Mouse (Mus musculus): ENCODE results near the gene Troap. TPM values are rescaled to one million over a fixed set of nuclear protein-coding genes. Genes with fewer than 3 reads are reported as not detected.

The Troap gene
- polyA plus RNA-seq, 1 experiment from 2014 or later, result 38.3 TPM

GRCm38 (mm10) chr15:99032726-99033250, 41.6 kb upstream of the Troap start:
- Histone ChIP-seq H3K4me1 (peaks cover 36% of the 10 kb centered on the region), H3K9ac (replicated peaks) (no peak overlapping the region), H3K4me3 (no peak overlapping the region), H3K27me3 (peaks cover 29% of the 10 kb centered on the region), H3K9me3 (no peaks in the 10 kb centered on the region), H3K27ac (replicated peaks) (no peak overlapping the region), H3K36me3 (peaks cover 15% of the 10 kb centered on the region; the same call in 1 of the 2 replicates), H3K4me2 (replicated peaks) (peak overlapping the region; percentile 78; the same call in 1 of the 2 replicates)
- 86% methylated on average over 7 of the region's 7 CpGs for WGBS
- ATAC-seq (ENCODE audit: low FRiP score, low read depth), result no peak

DNA sequence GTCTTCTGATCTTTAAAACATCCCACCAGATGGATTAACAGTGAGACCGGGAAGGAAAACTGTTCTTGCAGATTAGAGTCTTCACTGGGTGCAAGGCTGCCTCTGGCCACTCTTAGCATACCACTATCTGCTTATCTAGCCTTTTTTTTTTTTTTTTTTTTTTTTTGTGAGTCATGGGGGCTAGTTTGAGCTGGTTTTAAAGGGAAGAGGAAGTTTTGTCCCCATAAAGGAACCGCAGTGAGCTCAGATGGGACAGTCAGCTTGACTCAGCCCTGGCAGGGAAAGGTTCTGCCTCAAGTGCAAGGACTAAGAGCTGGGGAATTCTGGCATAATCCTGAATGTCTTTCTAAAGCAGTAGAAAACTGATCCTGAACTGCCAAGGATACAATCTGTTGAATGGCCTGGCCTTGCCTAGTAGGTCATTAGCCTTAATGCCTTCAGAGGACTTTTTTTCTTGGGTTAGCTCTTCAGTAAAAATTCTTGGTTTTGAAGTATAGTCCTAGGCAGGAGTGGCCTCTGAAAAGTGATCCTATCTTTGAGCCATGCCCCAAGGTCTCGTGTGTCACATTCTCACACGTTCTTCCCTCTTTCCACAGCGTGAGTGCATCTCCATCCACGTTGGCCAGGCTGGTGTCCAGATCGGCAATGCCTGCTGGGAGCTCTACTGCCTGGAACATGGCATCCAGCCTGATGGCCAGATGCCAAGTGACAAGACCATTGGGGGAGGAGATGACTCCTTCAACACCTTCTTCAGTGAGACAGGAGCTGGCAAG, 40.7 kb upstream of the Troap start:
- no peak overlapping the region for H3K4me2 ChIP-seq (replicated peaks)
- H3K27me3 ChIP-seq, result peaks cover 26% of the 10 kb centered on the region
- no peak overlapping the region for H3K9ac ChIP-seq (replicated peaks)
- WGBS, result 94% methylated on average over 7 of the region's 7 CpGs
- H3K27ac ChIP-seq (replicated peaks), result no peak overlapping the region
- no peak overlapping the region for H3K4me3 ChIP-seq
- H3K4me1 ChIP-seq, result peaks cover 36% of the 10 kb centered on the region
- H3K9me3 ChIP-seq, result no peaks in the 10 kb centered on the region
- H3K36me3 ChIP-seq, result peaks cover 15% of the 10 kb centered on the region; the same call in 1 of the 2 replicates
- no peak for ATAC-seq (ENCODE audit: low FRiP score, low read depth)

GRCm38 (mm10) chr15:99035431-99035830, 38.9 kb upstream of the Troap start:
- Histone ChIP-seq H3K4me1 (peaks cover 21% of the 10 kb centered on the region), H3K4me3 (no peak overlapping the region), H3K4me2 (replicated peaks) (no peak overlapping the region), H3K27me3 (0 out of 2 replicates have a peak, but pooled peaks cover 11% of the 10 kb centered on the region), H3K27ac (replicated peaks) (no peak overlapping the region), H3K9me3 (no peaks in the 10 kb centered on the region), H3K9ac (replicated peaks) (no peak overlapping the region), H3K36me3 (peaks cover 15% of the 10 kb centered on the region; the same call in 1 of the 2 replicates)
- no peak for ATAC-seq (ENCODE audit: low FRiP score, low read depth)
- 90% methylated on average over 4 of the region's 4 CpGs for WGBS

DNA sequence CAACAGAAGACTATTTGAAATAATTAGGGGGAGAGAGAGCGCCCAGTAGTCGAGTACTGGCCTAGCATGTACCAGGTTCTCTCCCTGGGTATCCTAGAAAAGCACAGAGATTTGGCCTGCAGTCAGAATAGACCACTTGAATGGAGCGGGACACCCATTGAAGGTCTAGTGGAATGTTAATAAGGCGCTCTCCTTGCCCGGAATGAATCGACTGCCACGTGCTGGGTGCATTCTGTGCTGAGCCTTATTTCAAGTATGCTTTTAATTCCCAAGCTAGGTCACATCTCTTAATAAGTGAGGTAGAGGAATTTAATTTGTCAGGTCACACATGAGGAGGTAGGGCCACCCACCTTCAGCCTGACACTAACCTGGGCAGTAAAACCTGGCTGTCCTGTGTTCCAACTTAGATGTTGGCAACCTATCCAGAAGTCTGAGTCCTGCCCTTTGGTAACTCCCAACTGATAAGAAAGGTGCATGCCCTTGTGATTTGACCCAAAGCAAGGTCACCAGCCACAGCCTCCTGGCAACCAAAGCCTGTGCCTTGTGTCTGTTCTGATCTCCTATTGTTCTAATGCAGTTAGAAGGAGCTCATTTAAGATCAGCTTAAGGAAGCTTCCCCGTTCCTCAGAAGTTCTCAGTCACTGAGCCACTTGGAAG, 38.0 kb upstream of the Troap start:
- Histone ChIP-seq H3K9ac (replicated peaks) (no peak overlapping the region), H3K4me3 (no peak overlapping the region), H3K9me3 (no peaks in the 10 kb centered on the region), H3K4me2 (replicated peaks) (no peak overlapping the region), H3K27me3 (0 out of 2 replicates have a peak, but pooled peaks cover 1% of the 10 kb centered on the region), H3K36me3 (peaks cover 15% of the 10 kb centered on the region; the same call in 1 of the 2 replicates), H3K4me1 (peaks cover 16% of the 10 kb centered on the region), H3K27ac (replicated peaks) (no peak overlapping the region)
- ATAC-seq (ENCODE audit: low FRiP score, low read depth), result no peak
- 89% methylated on average over 8 of the region's 8 CpGs for WGBS

DNA sequence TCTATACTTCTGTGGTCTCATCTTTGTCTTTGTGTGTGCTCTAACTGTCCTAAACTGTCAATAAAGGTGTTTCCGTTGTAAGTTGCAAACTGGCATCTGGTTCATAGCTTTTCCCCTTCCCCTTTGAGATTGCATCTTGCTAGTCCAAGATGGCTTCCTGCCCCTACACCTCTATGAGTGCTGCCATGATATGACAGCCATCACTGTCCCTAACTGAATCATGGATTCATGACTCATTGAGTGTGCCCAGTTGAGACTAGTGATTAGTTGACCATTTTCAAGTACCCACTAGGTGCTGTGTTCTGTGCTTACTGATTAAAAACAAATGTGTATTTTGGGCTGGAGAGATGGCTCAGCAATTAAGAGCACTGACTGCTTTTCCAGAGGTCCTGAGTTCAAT, 36.4 kb upstream of the Troap start:
- Histone ChIP-seq H3K9ac (replicated peaks) (no peak overlapping the region), H3K36me3 (peaks cover 15% of the 10 kb centered on the region; the same call in 1 of the 2 replicates), H3K4me3 (no peak overlapping the region), H3K9me3 (no peaks in the 10 kb centered on the region), H3K27ac (replicated peaks) (no peak overlapping the region), H3K27me3 (no peaks in the 10 kb centered on the region), H3K4me2 (replicated peaks) (no peak overlapping the region), H3K4me1 (0 out of 2 replicates have a peak, but pooled peaks cover 1% of the 10 kb centered on the region)
- no peak for ATAC-seq (ENCODE audit: low FRiP score, low read depth)
- WGBS, result 97% methylated on average over 1 of the region's 1 CpGs

DNA sequence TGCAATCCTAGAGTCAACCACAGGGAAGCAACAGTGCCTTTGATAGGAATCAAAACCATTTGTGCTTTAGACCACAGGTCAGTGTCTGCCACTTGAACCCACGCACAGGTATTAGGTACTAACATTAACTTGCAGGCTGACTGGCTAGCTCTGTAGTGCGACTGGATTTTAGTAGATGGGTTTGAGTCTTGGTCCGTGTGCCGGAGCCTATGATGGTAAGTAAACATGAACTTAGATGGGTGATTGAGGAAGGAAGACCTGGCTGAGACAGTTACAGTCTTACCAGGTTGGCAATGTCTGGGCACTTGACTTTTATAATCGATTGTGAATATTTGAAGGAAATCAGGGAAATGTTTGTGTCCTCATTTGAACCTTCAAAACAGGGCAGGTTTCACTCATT, 35.6 kb upstream of the Troap start:
- no peaks in the 10 kb centered on the region for H3K4me1 ChIP-seq
- 88% methylated on average over 5 of the region's 5 CpGs for WGBS

GRCm38 (mm10) chr15:99039306-99039705, 35.1 kb upstream of the Troap start:
- no peaks in the 10 kb centered on the region for H3K27me3 ChIP-seq
- 77% methylated on average over 4 of the region's 4 CpGs for WGBS
- peaks cover 15% of the 10 kb centered on the region; the same call in 1 of the 2 replicates for H3K36me3 ChIP-seq
- no peaks in the 10 kb centered on the region for H3K4me1 ChIP-seq
- no peak overlapping the region for H3K9ac ChIP-seq (replicated peaks)
- H3K4me3 ChIP-seq, result no peak overlapping the region
- H3K4me2 ChIP-seq (replicated peaks), result no peak overlapping the region
- no peak for ATAC-seq (ENCODE audit: low FRiP score, low read depth)
- no peak overlapping the region for H3K27ac ChIP-seq (replicated peaks)
- H3K9me3 ChIP-seq, result no peaks in the 10 kb centered on the region

More for the DNA sequence above, 35.6 kb upstream of the Troap start:
- ATAC-seq (ENCODE audit: low FRiP score, low read depth), result no peak
- Histone ChIP-seq H3K4me2 (replicated peaks) (no peak overlapping the region), H3K9ac (replicated peaks) (no peak overlapping the region), H3K27ac (replicated peaks) (no peak overlapping the region), H3K27me3 (no peaks in the 10 kb centered on the region), H3K36me3 (peaks cover 15% of the 10 kb centered on the region; the same call in 1 of the 2 replicates), H3K4me3 (no peak overlapping the region), H3K9me3 (no peaks in the 10 kb centered on the region)

DNA sequence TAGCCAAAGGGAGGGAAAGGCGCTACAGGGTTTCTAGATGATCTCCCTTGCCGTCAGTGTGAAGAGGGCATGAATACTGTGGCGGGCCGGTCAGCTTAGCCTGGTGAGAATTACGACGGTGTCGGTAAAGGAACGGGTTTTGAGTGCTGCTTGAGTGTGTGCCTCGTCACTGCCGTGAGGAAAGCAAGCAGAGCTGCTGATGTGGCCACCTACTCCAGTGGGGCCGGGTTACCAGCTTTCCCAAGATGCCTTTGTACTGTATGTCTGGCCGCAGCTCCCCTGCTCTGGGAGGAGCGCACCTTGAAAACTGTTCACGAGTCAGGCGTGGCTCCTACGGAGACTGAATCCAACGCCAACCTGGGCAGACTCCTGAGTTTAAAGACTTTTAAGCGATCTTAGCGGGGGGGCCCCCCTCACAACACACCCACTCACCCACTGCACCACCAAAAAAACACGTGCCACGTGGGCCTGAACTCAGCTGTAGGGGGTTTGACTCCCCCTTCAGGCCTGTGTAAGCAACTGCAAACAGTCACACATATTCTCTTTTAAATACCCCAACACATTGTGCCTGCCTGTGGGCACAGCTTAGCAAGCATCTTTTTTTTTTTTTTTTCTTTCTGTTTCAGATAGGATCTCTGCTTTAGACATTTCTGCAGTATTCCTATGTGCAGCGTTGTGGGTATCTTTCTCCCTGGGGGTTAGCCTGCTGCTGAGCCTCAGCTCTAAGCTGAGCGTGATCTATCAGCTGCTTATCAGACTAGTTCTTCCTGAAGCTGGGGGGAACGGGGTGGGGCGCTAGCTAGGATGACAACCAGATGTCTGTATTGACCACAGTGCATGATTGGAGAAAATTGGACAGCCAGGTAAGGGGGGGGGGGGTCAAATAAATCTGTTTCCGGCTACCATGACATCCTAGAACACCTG, 34.1 kb upstream of the Troap start:
- WGBS, result 73% methylated on average over 26 of the region's 26 CpGs
- Histone ChIP-seq H3K9me3 (no peaks in the 10 kb centered on the region), H3K4me1 (peaks cover 6% of the 10 kb centered on the region; the same call in 1 of the 2 replicates), H3K4me3 (no peak overlapping the region), H3K4me2 (replicated peaks) (no peak overlapping the region), H3K9ac (replicated peaks) (no peak overlapping the region), H3K36me3 (peaks cover 15% of the 10 kb centered on the region; the same call in 1 of the 2 replicates), H3K27ac (replicated peaks) (no peak overlapping the region), H3K27me3 (no peaks in the 10 kb centered on the region)
- no peak for ATAC-seq (ENCODE audit: low FRiP score, low read depth)

GRCm38 (mm10) chr15:99040920-99041856, 33.2 kb upstream of the Troap start:
- Histone ChIP-seq H3K27ac (replicated peaks) (no peak overlapping the region), H3K27me3 (no peaks in the 10 kb centered on the region), H3K9ac (replicated peaks) (no peak overlapping the region), H3K9me3 (no peaks in the 10 kb centered on the region), H3K4me3 (no peak overlapping the region), H3K36me3 (peaks cover 7% of the 10 kb centered on the region; the same call in 1 of the 2 replicates), H3K4me2 (replicated peaks) (no peak overlapping the region), H3K4me1 (peaks cover 6% of the 10 kb centered on the region; the same call in 1 of the 2 replicates)
- 44% methylated on average over 21 of the region's 21 CpGs for WGBS
- ATAC-seq (ENCODE audit: low FRiP score, low read depth), result no peak

- no peak overlapping the region for H3K9ac ChIP-seq (replicated peaks)
- no peak overlapping the region for H3K4me2 ChIP-seq (replicated peaks)
- no peak overlapping the region for H3K27ac ChIP-seq (replicated peaks)
- WGBS, result 88% methylated on average over 5 of the region's 5 CpGs
- H3K27me3 ChIP-seq, result peaks cover 6% of the 10 kb centered on the region
- no peak for ATAC-seq (ENCODE audit: low FRiP score, low read depth)
- H3K36me3 ChIP-seq, result no peaks in the 10 kb centered on the region
- H3K9me3 ChIP-seq, result no peaks in the 10 kb centered on the region
- peaks cover 6% of the 10 kb centered on the region; the same call in 1 of the 2 replicates for H3K4me1 ChIP-seq
- H3K4me3 ChIP-seq, result no peak overlapping the region
These were observed 32.0 kb upstream of the Troap start for GRCm38 (mm10) chr15:99042334-99042733.

Measured in midbrain, embryonic 12.5 days (tissue).